Mouse (Mus musculus) megakaryocyte, adult 5-6 weeks (primary cell): ENCODE measurements around the gene Inip. TPM values are rescaled to one million over a fixed set of nuclear protein-coding genes. Genes with fewer than 3 reads are reported as not detected.
A peak's percentile ranks its signal among the peaks of the same experiment; 100 is the strongest.

ENCODE experiments used
- ATAC-seq: 2 replicates; pipeline ENCODE4 v1.8.0; 2016; ENCODE audit warnings: mild to moderate bottlenecking, inconsistent platforms; ENCODE audit not compliant: poor library complexity, severe bottlenecking
- total RNA-seq, 2 experiments: library from RNA; stranded (forward) in 1 of 2; stranded (reverse) in 1 of 2; fragments of 153-499, 151-499 nt in 1 of 2; fragments of 221-1000, 200-1000 nt in 1 of 2; gene quantifications; 2 replicates each; pipeline versions ENCODE4 v1.2.3 to v1.2.4; 2015 to 2017

The Inip gene
- total RNA-seq, 2 experiments from 2014 or later: 49.0 to 52.7 TPM

DNA sequence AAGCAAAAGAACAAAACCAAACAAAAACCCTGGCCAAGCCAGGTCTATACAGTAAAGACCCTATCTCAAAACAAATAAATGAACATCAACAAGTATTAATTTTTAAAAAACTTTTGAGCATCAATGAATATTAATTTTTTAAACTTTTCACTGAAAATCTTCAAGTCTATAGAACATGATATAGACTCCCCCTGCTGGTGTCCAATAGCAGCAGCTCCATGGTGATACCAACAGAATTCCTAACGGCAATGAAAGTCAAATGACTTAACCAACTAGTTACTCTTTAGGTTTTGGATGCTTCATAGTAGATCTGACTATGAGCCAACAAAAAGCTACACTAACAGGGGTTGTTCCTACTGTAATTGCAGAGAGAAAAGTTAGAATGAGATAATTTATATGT lies 20.8 kb downstream of the Inip start:
- no peak for ATAC-seq

DNA sequence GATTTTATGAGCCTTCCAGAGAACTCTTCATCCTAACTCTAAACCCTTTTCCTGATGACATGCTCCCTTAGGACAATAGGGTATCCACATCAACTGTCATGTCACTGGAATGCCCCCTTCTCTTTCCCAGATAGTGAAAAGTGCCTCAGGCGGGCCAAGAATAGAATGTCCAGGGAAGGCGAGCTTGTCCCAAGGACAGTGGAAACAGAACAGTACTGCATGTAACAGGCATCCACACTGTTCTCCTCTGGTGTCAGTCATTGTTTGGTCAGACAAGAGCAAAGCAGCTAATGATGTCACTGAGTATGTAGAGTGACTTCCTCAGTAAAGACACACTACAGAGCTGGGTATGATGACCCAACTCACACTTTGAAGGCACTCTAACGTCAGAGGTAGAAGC lies 23.6 kb downstream of the Inip start:
- ATAC-seq: no peak

DNA sequence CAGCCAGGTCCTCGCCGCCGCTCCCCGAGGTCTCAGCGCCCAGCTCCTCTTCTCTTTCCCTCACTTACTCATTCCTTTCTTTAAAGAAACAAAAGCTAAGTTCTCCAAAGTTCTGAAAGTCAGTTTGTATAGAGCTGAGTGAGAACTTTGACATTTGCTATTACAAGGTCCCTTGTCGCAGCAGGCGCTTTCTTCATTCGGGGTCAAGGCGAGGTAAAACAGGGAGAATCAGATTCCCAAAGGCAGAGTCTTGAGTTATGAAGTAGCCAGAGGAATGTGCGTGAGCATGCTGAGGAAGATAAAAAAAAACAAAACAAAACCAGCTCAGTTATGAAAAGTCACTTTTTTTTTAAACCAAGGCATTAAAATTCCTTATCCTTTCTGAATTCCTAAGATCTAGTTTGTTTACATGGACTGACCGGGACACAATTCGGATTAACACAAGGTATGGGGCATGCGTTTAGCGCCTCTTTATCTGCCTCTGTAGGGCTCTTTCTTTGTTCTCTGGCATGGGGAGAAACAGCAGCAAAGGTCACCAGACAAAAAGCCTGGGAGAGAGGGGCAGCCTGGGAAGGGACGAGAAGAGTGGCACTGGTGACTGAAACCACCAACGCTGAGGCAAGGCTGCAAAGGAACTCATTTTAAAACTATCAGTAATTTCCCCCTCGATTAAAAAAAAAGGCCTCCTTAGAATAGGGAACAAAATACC lies 29.1 kb downstream of the Inip start:
- no peak for ATAC-seq

DNA sequence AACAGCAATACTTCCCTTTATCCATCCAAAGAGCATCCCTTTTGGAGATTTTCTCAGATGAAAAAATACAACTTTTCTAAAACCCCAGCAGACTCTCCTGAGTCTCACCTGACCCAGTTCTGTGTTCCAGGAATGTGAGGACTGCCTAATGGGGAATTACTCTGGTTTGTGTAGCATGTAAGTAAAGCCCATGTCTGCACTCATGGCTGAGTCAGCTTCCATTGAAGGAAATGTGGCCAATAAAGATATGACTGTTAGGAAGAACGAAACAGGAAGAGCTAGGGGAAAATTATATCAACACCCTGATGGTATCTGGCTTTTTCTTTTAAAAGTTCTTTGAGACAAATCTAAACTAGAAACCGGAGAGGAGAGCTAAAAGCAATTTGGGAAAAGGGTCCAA lies 33.7 kb downstream of the Inip start:
- ATAC-seq: no peak

DNA sequence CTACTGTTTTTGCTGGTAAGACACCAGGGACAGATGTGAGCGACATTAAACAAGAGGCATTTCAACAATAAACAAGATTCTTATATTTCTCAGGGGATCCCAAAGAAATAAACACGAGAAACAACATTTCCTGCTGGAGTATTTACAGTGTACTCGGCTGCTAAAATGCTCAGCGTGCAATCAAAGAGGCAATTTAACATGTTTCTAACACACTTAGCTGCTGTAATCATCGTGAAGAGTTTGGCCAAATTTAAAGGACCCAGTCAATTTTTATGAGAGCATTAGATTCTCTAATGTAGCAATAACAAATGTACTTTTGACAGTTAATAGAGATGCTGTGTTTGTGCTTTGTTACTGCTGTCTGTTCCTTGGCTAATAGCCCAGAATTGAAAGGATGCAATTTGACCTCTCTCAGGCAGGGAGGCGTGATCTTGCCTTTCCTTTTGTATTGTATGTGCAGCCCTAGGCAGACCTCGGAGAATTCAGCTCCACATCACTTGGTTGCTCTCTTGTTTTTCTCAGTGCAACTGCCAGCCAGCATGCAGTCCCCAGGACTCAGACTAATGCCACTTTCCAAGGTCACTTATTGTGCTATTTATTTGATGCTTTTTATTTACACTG lies 35.9 kb downstream of the Inip start:
- ATAC-seq: no peak

DNA sequence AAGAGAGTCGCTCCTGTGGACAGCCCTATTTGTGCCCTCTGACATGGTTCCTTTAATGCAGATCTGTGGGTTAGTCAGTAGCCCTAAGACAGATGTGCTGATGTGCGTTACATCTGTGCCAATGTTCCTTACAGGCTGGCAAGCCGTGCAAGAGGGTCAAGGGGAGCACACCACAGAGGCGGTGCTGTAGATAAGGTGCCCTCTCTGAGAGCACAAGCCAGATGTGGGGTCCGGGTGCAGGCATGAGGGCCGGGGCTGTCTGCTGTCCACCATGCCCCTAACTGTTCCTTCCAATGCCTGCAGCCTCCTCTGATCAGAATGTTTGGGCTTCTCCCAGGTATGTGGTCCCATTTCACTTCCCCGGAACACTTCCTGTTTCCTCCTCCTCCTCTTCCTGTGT lies 36.4 kb downstream of the Inip start:
- no peak for ATAC-seq

DNA sequence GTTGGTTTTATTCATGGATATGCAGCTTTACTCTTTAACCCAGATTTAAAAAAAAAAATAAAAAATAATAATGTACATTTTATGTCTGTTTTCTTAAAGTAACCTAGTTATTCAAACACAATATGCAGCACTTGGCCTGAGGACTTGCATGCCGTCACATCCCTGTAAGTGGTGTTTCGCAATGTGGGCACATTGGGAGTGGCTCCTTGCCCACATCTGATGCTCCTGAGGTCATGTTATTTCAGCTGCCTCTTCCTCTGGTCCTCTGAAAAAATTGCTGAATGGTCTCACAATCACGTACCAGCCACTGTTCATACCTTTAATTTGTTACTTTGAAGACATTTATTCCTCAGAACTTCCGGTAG lies 40.0 kb downstream of the Inip start:
- ATAC-seq: peak; percentile 64

DNA sequence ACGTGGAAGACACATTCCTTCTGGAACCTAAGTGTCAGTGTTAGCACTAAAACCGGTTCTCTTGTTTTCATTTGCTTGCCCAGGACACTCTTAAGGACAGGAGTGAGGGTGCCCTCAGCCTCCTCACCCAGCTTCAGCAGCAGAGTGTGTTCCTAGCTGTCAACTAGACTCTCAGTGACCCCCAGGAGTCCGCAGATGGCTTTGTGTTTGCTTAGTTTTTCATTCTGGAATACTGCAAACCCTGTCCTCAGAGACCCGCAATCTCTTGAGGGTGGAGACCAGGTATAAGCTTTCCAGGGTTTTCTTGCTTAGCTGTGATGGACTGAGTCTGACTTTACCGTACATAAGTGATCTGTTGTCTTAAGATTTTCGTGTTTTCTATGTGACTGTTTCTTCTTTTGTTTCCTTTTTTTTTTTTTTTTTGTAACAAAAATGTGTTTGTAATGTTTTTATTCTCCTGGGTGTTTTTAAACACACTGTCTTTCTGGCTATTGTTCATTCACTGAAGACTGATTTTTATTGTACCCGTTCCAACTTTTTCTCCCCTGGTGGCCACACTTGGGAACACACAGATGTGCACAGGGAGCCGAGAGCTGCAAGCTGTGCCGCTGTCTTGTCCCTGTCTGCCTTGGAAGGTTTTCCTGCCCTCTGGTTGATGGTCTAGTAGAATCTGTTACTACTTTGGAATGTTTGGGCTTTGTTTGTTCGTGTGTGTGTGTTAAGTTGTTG lies 40.6 kb downstream of the Inip start:
- peak; percentile 51; the same call in 1 of the 2 replicates for ATAC-seq

DNA sequence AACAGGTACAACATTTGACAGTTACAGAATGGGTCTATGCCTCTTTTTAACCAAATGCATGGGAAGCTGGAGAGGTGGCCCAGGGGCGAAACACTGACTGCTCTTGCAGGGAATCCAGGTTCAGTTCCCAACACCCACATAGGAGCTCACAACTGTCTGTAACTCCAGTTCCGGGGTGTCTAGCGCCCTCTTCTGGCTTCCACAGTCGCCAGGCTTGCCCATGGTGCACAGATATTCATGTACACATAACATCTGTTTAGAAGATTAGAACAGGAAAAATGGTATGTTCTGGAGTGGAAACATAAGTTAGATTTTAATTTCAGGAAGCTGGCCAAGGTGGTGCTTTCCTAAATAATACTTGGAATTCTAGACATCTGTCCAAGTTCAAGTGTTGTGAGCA lies 41.4 kb downstream of the Inip start:
- ATAC-seq: no peak

DNA sequence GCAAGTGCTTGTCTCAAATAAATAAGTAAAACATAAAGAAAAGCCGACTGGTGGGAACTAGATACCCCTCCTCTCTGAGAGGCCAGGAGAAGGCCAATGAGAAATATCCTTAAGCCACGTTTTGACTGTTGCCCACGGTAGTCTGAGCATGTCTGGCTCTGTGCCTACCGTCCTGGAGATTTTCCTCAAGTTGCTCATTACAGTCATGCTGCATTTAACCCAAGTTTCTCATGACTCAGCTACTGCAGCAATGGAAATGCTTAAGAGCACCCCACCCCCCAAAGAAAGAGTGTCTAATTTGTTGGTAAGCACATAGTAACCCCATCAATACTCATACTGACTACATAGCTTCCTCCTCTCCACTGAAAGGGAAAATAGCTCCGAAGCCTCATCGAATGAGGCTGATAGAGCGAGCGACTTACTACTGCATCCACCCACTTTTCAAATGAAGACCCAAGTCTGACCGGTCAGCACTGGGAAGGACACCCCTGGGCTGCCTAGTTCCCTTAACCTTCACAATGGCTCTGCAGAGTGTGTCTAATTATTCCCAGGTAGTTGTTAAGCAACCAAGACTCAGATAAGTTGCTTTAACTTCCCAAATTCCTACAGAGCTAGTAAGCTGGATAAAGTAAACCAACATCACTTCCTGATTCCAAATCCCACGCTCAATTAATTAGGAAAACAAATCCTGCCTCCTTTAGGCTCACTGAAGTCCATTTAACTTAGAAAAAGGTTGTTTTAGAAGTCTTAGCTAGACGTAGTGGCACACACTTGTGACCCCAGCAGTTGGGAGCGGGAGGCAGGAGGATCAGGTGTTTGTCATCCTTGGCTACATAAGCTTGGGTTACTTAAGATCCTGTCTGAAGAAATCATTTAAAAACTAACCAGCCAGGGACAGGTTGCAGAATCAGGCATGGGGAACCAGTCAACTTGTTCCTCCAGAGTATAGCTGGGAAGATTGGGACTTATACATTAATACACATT lies 43.6 kb downstream of the Inip start:
- peak; percentile 45; the same call in 1 of the 2 replicates for ATAC-seq

DNA sequence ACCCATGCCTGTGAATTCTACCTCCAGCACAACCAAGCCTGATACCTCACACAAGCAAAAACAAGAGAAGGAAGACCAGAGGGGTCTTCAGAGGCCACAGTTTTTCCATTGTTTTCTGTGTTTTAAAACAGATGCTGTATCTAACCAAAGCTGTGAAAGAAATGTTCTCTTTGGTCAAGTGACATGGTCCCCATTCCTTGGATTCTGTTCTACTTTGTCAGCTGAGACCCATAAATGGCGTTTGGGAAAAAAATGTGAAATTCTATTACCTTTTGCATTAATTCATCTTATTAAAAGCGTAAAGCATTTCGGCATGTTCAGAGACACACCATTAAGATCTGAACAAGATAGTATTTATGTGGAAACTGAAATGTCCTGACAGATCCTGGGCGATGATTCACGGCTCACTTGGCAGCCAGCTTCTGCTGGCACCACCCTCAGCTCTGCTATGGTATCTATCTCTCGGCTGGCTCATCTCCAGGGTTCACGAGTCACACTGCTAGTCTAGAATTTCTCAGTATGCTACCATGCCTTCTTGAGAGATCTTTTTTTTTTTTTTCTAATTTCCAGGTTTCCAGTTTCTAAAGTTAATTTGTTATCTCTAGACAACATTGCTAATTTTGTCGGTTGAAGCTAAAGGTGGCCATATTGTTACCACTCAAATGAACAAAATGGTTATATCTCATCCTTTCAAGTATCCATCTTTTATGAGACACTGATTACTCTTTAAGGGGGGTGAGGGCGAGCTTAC lies 44.9 kb downstream of the Inip start:
- no peak for ATAC-seq

DNA sequence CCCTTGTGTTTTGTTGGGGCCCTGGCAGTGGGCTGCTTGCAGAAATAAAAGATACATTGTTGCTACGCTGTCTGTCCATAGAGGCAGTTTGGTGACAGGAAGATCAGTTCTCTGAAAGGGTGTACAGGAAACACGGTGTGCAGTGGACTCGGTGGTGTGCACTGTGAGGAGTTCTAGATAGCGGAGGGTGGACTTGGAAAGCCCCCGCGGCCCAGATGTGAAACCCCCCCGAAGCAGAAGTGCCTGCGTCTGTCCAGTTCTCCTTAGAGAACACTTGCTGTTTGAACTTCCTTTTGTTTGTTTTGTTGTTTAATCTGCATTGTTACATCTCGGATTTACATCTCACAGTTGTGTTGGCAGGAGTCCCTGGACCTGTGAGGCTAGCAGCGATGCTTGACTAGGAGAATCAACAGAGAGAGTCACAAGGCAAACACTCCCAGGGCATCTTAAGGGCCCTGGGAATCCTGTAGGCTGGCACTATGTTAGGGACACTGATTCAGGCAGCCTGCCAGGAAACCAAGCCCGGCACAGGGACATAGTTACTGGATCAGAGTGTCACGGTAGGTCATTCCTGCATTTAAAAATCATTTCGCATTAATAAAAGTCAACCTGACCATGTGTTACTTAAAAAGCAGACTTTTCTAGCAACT lies 47.8 kb downstream of the Inip start:
- no peak for ATAC-seq

DNA sequence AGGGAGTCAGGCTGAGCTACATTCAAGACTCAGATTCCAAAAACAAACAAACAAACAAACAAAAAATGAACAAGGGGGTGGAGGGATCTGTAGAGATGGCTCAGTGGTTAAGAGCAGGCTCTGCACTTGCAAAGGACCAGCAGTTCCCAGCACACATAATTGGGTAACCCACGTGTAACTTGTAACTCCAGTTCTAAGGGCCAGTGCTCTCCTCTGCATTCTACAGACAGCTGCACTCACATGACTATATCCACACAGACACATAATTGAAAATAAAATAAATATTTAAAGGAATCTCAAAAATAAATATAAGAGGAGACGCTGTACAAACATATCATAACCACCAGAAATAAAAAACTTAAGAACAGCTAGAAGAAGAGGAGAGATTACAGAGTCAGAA lies 61.5 kb downstream of the Inip start:
- no peak for ATAC-seq

DNA sequence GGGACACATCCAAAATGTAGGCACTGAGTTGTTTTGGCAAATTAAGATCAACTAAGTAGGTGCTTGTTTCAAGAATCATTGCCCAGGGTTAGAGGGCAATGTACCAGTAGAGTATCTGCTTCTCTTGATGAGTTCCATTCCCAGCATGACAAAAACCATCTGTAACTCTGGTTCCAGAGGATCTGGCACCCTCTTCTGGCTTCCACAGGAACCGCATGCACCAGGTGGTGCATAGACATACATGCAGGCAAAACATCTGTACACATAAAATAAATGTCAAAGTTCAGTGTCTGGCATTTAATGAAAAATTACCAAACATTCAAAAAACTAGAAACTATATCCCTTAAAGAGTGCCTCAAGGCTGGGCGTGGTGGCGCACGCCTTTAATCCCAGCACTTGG lies 62.1 kb downstream of the Inip start:
- ATAC-seq: no peak

DNA sequence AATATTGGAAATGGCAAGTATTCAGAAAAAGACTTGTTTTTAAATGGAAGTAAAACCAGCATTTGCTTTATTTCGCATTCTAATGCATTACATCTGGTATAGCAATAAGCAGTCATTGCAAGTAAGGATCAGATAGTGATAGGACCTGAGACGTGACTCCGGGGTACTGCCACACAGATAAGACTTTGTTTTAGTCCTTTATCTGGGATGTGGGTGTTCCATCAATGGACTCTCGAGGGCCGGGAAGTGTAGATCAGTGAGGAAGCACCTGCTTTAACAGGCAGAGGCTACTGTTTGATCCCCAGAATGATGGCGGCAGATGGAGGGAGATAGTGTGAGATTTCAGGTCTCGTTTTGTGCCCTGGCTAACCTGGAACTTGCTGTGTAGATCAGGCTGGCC lies 69.8 kb downstream of the Inip start:
- no peak for ATAC-seq

DNA sequence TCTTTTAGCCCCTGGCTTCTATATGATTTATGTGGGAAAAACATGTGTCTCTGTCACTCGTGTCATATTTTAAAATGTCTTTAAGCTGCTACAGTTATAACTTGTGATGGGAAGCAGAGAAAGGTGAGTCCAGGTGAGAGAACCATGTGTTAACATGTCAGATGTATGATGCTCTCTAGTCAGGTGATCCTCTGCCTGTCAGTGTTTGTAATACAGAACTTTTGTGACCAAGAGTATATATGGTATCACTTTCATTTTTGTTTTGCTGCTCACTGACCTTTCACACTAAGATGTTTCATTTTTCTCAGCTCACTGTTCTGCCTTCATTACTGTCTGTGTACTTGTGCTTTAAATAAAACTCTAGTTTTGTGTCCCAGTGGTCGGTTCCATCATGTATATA lies 72.5 kb downstream of the Inip start:
- ATAC-seq: no peak

DNA sequence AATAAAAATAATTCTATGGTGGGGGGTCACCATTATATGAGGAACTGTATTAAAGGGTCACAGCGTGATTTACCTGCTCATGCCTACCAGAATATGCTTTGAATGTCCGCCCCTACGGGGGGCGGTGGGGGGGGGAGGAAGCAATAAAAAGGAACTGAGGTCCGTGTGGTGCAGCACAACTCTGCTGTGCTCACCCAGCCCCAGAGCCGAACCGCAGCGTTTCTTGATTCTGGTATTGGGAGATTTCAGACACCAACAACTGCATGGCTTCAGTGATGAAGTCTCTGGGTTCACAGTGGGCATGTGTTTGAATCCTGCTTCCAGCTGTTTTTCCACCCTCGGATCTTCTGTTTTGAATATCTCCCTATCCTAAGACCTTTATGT lies 73.5 kb downstream of the Inip start:
- no peak for ATAC-seq

DNA sequence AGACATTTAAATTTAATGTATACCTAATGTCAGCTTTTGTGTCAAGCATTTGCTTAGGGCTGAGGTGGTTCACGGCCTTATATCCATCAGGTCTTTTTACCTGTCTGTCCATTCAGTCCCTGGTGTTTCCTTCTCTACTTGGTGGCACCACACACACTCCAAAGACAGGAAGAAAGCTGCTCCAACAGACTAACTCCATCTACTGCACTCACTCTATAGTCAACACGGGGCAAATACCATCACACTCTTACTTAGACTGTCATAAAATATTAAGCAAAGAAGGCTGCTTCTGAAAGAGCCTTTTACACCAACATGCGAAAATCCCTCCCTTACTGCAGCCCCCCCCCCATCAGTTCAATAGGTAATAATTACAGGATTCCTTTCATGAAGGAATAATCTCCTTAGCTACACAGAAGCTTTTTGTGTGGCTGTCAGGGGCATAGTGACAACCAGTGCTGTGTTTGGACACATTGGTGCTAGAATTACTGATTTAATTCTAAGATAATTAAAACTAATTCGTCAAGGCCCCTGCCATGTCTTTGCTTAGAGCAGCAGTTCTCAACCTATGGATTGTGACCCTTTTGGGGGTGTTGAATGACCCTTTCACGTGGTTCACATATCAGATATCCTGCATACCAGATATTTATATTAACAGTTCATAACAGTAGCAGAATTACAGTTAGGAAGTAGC lies 74.1 kb downstream of the Inip start:
- no peak for ATAC-seq

DNA sequence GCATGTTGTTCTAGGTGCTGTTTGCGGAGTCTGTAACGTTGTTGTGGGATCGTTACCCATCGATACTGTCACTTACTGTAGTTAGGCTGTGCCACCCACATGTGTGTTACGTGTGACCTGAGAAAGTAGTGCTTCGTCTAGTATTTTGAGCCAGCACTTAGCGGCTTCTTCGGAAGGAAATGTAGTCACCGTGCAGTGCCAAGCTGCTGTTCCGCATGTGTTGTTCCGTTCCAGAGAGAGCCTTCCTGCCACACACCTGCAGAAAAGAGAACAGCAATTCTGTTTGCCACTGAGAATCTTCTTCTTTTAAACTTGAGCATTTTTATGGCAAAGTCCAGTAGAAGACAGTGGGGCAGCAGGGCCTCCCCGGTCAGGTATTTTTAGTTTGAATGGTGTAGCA lies 74.9 kb downstream of the Inip start:
- no peak for ATAC-seq
